Mouse (Mus musculus): ENCODE measurements at regions not wholly inside any gene's neighbourhood (a gene's known extent, or its start where the extent isn't known, plus 50 kb on each side); places are given as distances from the start of the nearest gene placed in this dataset.

DNA sequence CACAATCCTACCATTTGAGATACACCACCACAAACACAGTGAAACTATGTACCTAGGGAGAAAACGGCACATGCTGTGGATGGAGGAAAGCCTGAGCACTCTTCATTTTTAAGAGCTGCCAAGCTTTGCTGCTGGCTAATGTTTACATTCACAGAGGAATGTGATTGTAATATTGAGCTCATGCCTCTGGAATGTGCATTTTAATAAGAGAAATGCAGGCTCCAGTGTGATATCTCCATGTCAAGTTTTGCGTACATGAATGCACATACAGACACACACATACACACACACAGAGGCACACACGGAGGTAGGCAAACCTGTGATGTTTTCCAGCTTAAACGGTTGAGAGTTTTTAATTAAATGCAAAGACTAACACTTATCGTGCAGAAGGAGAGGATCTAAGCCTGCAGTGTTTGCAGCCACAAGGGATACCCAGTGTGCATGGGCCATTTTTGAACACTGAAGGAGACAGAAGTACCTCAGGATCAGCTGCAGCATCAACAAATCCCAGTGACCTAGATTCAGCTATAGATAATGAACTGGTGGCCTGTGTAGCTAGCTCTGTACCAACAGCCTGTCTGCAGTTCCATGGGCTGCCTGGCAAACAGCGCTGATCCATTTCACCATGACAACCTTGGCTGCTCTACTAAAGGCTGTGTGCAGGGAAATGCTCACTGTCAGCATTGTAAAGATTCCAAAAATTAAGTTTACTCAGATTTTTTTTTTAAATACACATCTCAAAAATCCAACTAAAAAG, 218.8 kb upstream of the Marcks start:
- H3K9ac ChIP-seq (ENCODE audit: low read length) = no peak overlapping the region
- H3K36me3 ChIP-seq (ENCODE audit: control insufficient read depth, insufficient read depth, low read length) = no peaks in the 10 kb centered on the region
- no peak overlapping the region for H3K4me3 ChIP-seq (ENCODE audit: low read depth, low read length)
- H3K4me1 ChIP-seq (ENCODE audit: control insufficient read depth, insufficient read depth, low read length) = peaks cover 3% of the 10 kb centered on the region; the same call in 1 of the 2 replicates
- ATAC-seq (ENCODE audit: low FRiP score) = peak; percentile 80
- no peak overlapping the region for H3K4me2 ChIP-seq
- no peaks in the 10 kb centered on the region for H3K27me3 ChIP-seq (ENCODE audit: control insufficient read depth, insufficient read depth, low read length)
- peak; percentile 92 for DNase-seq (ENCODE audit: low spot score, missing footprints)
- H3K27ac ChIP-seq (ENCODE audit: low read depth, low read length) = peak overlapping the region; percentile 4; the same call in 1 of the 2 replicates
- WGBS = 69% methylated on average over 6 of the region's 6 CpGs
- no peaks in the 10 kb centered on the region for H3K9me3 ChIP-seq (ENCODE audit: control insufficient read depth, low read length)

DNA sequence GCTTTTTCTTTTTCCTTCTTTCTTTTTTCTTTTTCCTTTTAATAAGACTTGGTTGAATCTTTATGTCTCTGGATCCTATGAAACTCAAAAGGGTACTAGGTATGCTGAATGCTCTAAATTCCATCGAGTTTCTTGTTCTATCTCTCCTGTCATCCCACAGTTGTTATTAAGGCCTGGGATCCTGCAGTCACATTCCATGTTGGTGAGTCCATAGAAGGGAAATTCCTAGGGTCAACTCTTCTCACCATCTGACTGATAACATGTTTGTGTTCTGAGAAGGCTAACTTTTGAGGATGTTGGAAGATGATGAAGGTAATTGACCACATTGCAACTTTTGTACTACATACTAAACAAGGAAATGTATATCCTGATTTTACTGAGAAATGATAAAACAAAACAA, 210.5 kb upstream of the Marcks start:
- Histone ChIP-seq H3K4me3 (ENCODE audit: low read depth, low read length) (no peak overlapping the region), H3K9me3 (ENCODE audit: control insufficient read depth, low read length) (no peaks in the 10 kb centered on the region), H3K4me1 (ENCODE audit: control insufficient read depth, insufficient read depth, low read length) (no peaks in the 10 kb centered on the region), H3K27ac (ENCODE audit: low read depth, low read length) (no peak overlapping the region), H3K36me3 (ENCODE audit: control insufficient read depth, insufficient read depth, low read length) (no peaks in the 10 kb centered on the region), H3K27me3 (ENCODE audit: control insufficient read depth, insufficient read depth, low read length) (no peaks in the 10 kb centered on the region), H3K9ac (ENCODE audit: low read length) (no peak overlapping the region), H3K4me2 (no peak overlapping the region)
- DNase-seq (ENCODE audit: low spot score, missing footprints) (no peak), ATAC-seq (ENCODE audit: low FRiP score) (no peak)
- WGBS = 97% methylated on average over 1 of the region's 1 CpGs

- no peaks in the 10 kb centered on the region for H3K36me3 ChIP-seq (ENCODE audit: control insufficient read depth, insufficient read depth, low read length)
- 39% methylated on average over 3 of the region's 3 CpGs for whole genome bisulfite sequencing
- no peak for ATAC-seq (ENCODE audit: low FRiP score)
Observed at GRCm38 (mm10) chr10:37348416-37348815, 209.7 kb upstream of the Marcks start.

GRCm38 (mm10) chr10:37347661-37348060, 208.9 kb upstream of the Marcks start:
- Histone ChIP-seq H3K4me2 (no peak overlapping the region), H3K27ac (ENCODE audit: low read depth, low read length) (no peak overlapping the region), H3K36me3 (ENCODE audit: control insufficient read depth, insufficient read depth, low read length) (no peaks in the 10 kb centered on the region), H3K4me3 (ENCODE audit: low read depth, low read length) (no peak overlapping the region), H3K4me1 (ENCODE audit: control insufficient read depth, insufficient read depth, low read length) (no peaks in the 10 kb centered on the region), H3K9ac (ENCODE audit: low read length) (no peak overlapping the region), H3K9me3 (ENCODE audit: control insufficient read depth, low read length) (no peaks in the 10 kb centered on the region), H3K27me3 (ENCODE audit: control insufficient read depth, insufficient read depth, low read length) (no peaks in the 10 kb centered on the region)
- ATAC-seq (ENCODE audit: low FRiP score) (no peak), DNase-seq (ENCODE audit: low spot score, missing footprints) (no peak)
- WGBS = 83% methylated on average over 3 of the region's 3 CpGs

More at GRCm38 (mm10) chr10:37348416-37348815, 209.7 kb upstream of the Marcks start:
- Histone ChIP-seq H3K27me3 (ENCODE audit: control insufficient read depth, insufficient read depth, low read length) (no peaks in the 10 kb centered on the region), H3K4me3 (ENCODE audit: low read depth, low read length) (no peak overlapping the region), H3K9ac (ENCODE audit: low read length) (no peak overlapping the region), H3K4me2 (no peak overlapping the region), H3K27ac (ENCODE audit: low read depth, low read length) (no peak overlapping the region), H3K9me3 (ENCODE audit: control insufficient read depth, low read length) (no peaks in the 10 kb centered on the region), H3K4me1 (ENCODE audit: control insufficient read depth, insufficient read depth, low read length) (no peaks in the 10 kb centered on the region)
- no peak for DNase-seq (ENCODE audit: low spot score, missing footprints)

DNA sequence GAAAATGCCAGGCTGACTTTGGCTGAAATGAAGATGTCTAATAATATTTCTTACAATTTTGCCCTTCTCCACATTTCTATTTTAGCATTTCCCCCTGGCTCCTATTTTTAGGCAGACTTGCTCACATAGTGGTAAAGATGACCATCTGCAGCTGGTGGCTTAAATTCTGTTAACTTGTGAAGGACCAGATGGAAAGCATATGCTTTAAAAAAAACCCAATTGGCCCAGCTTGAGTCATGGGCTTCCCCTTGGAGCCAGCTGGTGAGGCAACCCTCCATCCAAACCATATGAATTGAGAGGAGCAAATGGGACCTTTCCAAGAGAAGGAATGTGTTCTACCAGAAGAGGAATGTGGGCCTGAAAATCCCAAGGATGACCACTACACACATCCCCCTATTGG, 204.0 kb upstream of the Marcks start:
- no peaks in the 10 kb centered on the region for H3K36me3 ChIP-seq (ENCODE audit: control insufficient read depth, insufficient read depth, low read length)
- no peaks in the 10 kb centered on the region for H3K27me3 ChIP-seq (ENCODE audit: control insufficient read depth, insufficient read depth, low read length)
- H3K9me3 ChIP-seq (ENCODE audit: control insufficient read depth, low read length) = no peaks in the 10 kb centered on the region
- H3K4me1 ChIP-seq (ENCODE audit: control insufficient read depth, insufficient read depth, low read length) = no peaks in the 10 kb centered on the region
- ATAC-seq (ENCODE audit: low FRiP score) = no peak
- H3K9ac ChIP-seq (ENCODE audit: low read length) = no peak overlapping the region
- no peak overlapping the region for H3K4me2 ChIP-seq
- H3K27ac ChIP-seq (ENCODE audit: low read depth, low read length) = no peak overlapping the region
- H3K4me3 ChIP-seq (ENCODE audit: low read depth, low read length) = no peak overlapping the region
- DNase-seq (ENCODE audit: low spot score, missing footprints) = no peak

DNA sequence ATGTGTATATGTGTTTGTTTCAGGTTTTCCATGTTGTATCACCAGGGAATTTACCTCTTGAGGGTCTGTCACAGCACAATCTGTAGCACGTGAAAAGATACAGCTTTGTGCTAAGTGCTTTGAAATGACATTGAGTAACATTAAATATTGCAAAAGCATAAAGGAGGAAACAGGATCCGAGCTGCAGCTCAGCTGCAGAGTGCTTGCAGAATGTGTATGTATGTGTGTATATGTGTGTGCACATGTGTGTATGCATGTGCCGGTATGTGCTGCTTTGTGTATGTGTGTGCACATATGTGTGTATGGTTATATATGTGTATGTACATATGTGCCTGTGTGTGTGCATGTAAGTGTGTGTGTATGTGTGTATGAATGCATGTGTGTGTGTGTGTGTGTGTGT, 200.9 kb upstream of the Marcks start:
- 90% methylated on average over 3 of the region's 3 CpGs for WGBS
- DNase-seq (ENCODE audit: low spot score, missing footprints) (no peak), ATAC-seq (ENCODE audit: low FRiP score) (no peak)
- Histone ChIP-seq H3K4me1 (ENCODE audit: control insufficient read depth, insufficient read depth, low read length) (no peaks in the 10 kb centered on the region), H3K4me3 (ENCODE audit: low read depth, low read length) (no peak overlapping the region), H3K27me3 (ENCODE audit: control insufficient read depth, insufficient read depth, low read length) (no peaks in the 10 kb centered on the region), H3K9ac (ENCODE audit: low read length) (no peak overlapping the region), H3K9me3 (ENCODE audit: control insufficient read depth, low read length) (no peaks in the 10 kb centered on the region), H3K27ac (ENCODE audit: low read depth, low read length) (no peak overlapping the region), H3K4me2 (no peak overlapping the region), H3K36me3 (ENCODE audit: control insufficient read depth, insufficient read depth, low read length) (no peaks in the 10 kb centered on the region)

DNA sequence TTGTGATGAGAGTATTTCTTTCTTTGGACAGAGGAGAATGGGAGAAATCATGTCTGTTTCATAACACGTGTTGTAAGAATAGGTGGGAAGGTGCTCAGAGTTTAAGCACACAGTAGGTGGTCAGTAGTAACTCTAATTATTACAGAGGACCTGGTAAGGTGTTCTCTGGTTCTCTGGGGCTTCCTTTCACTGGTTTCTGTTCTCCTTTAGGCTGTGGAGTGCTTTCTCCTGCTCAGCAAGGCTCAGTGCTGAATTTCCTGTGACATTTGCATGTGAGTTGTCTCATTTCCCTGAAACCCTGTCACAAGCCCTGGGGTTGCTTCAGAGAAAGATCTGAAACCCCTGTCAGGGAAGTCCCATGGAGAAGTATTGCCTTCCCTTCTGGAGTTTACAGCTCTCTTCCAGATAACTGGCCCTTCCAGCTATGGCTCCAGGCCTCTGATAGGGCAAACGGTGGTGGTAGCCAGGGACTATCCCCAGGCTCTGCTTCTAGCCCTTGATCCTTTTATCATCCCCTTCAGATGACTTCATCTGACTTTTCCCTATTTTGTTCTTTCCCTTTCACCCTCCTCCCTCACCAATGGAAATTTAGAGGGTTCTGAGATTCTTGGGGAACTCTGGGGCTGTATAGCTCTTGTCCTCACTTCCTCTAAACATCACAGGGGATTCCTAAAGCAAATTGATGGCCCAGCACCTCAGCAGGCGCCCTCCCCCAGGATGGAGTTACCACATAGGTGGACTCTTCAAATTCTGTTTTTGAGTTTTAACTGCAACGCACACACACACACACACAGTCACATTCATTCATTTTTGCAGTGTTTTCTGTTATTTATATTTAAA, 199.6 kb upstream of the Marcks start:
- no peak overlapping the region for H3K9ac ChIP-seq (ENCODE audit: low read length)
- H3K36me3 ChIP-seq (ENCODE audit: control insufficient read depth, insufficient read depth, low read length) = no peaks in the 10 kb centered on the region
- no peak overlapping the region for H3K4me3 ChIP-seq (ENCODE audit: low read depth, low read length)
- peak; percentile 68 for DNase-seq (ENCODE audit: low spot score, missing footprints)
- 77% methylated on average over 4 of the region's 4 CpGs for WGBS
- H3K4me2 ChIP-seq = no peak overlapping the region
- H3K4me1 ChIP-seq (ENCODE audit: control insufficient read depth, insufficient read depth, low read length) = no peaks in the 10 kb centered on the region
- no peak for ATAC-seq (ENCODE audit: low FRiP score)
- no peaks in the 10 kb centered on the region for H3K27me3 ChIP-seq (ENCODE audit: control insufficient read depth, insufficient read depth, low read length)
- H3K9me3 ChIP-seq (ENCODE audit: control insufficient read depth, low read length) = no peaks in the 10 kb centered on the region
- no peak overlapping the region for H3K27ac ChIP-seq (ENCODE audit: low read depth, low read length)

DNA sequence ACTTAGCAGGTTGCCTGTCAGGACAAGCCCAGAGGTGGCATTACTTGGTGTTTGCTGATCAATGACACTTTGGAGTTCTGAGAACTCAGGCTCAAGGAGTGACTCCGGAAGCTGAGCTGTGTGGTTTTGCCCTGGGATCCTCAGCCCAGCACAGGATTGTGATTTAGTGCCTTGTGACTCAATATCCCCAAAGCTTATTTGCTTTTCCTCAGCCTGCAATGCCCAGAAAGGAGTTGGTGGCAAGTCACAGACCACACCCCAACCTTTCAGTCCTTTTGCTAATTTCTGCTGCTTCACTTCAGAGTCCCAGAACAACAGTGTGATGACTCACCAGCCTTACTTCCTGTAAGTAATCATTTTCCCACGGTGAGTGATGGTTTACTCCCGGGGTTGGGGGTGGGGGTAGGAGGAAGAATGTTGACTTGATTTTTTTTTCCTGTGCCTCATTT, 198.5 kb upstream of the Marcks start:
- Histone ChIP-seq H3K9me3 (ENCODE audit: control insufficient read depth, low read length) (no peaks in the 10 kb centered on the region), H3K4me3 (ENCODE audit: low read depth, low read length) (no peak overlapping the region), H3K4me1 (ENCODE audit: control insufficient read depth, insufficient read depth, low read length) (no peaks in the 10 kb centered on the region), H3K27ac (ENCODE audit: low read depth, low read length) (no peak overlapping the region), H3K36me3 (ENCODE audit: control insufficient read depth, insufficient read depth, low read length) (no peaks in the 10 kb centered on the region), H3K9ac (ENCODE audit: low read length) (no peak overlapping the region), H3K27me3 (ENCODE audit: control insufficient read depth, insufficient read depth, low read length) (no peaks in the 10 kb centered on the region), H3K4me2 (no peak overlapping the region)
- ATAC-seq (ENCODE audit: low FRiP score) (no peak), DNase-seq (ENCODE audit: low spot score, missing footprints) (no peak)
- 73% methylated on average over 3 of the region's 3 CpGs for WGBS

GRCm38 (mm10) chr10:37335148-37335547, 196.4 kb upstream of the Marcks start:
- Histone ChIP-seq H3K4me3 (ENCODE audit: low read depth, low read length) (no peak overlapping the region), H3K4me1 (ENCODE audit: control insufficient read depth, insufficient read depth, low read length) (no peaks in the 10 kb centered on the region), H3K9me3 (ENCODE audit: control insufficient read depth, low read length) (no peaks in the 10 kb centered on the region), H3K9ac (ENCODE audit: low read length) (no peak overlapping the region), H3K36me3 (ENCODE audit: control insufficient read depth, insufficient read depth, low read length) (no peaks in the 10 kb centered on the region), H3K27me3 (ENCODE audit: control insufficient read depth, insufficient read depth, low read length) (no peaks in the 10 kb centered on the region), H3K27ac (ENCODE audit: low read depth, low read length) (no peak overlapping the region), H3K4me2 (no peak overlapping the region)
- 87% methylated on average over 3 of the region's 3 CpGs for WGBS
- no peak for DNase-seq (ENCODE audit: low spot score, missing footprints)
- ATAC-seq (ENCODE audit: low FRiP score) = no peak
